Mouse (Mus musculus) liver, adult 2 months (tissue): ENCODE data around the gene Dgki.

ENCODE experiments used
- CTCF ChIP-seq: fragments of 200-500 bp; IDR thresholded peaks from 2 replicates; pipeline ENCODE4 v1.5.1; 2011; ENCODE audit warnings: low read depth, low read length, control low read depth
- POLR2A ChIP-seq: fragments of 200-500 bp; IDR thresholded peaks from 2 replicates; pipeline ENCODE4 v1.6.1; 2011; ENCODE audit warnings: low read length, control low read depth; ENCODE audit not compliant: insufficient read depth; ENCODE audit errors: extremely low read depth

GRCm38 (mm10) chr6:37028300-37028699, 271.7 kb downstream of the Dgki start:
- TF ChIP-seq CTCF (no peak), POLR2A (no peak)
